Mouse (Mus musculus) stomach, postnatal 0 days (tissue): ENCODE data around the gene Olfr1057.
"Not testable (repeated sequence)": the region's sequence is repeated elsewhere in the genome, so short reads cannot be mapped to it uniquely, and the experiment has no call there.

Source experiments
- CTCF ChIP-seq: IDR thresholded peaks from 2 replicates; pipeline ENCODE4 v1.5.1; 2016; ENCODE audit warnings: antibody characterized with exemption, low read depth, mild to moderate bottlenecking, moderate library complexity
- EP300 ChIP-seq: optimal IDR thresholded peaks from 2 replicates; pipeline ENCODE3; 2016; ENCODE audit warnings: antibody characterized with exemption

- not testable (repeated sequence) for TF ChIP-seq CTCF, EP300
These were observed 10.3 kb upstream of the Olfr1057 start, which contains the start of gene Olfr1058 for GRCm38 (mm10) chr2:86388461-86388860.
